Comparison of ENCODE assay signal across 8 mouse cellular contexts in the genomic region with DNA sequence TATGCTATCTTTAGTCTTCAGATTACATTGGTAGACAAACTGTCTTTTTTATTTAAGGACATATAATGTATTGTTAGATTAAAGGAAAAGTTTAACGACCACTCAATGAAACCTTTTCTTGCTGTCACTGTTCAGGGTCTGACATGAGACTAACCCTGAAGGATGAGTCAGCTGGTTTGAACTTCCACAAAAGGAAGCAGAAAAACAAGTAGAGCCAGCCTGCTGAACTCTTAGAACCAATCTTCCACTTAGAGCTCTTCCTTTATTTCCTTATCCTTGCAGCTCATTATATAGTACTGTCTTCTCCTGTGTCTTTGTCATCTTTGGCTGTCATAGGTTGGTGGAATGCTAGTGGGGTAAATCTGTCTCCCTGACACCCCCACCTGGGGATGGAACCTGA. TPM values are rescaled to one million over a fixed set of nuclear protein-coding genes. Genes with fewer than 3 reads are reported as not detected.
A peak's percentile ranks its signal among the peaks of the same experiment; 100 is the strongest.
DNase-seq lines count a peak whose midpoint lies in the region; ATAC-seq and TF ChIP-seq lines count a peak whose summit lies in the region.

No protein-coding gene starts in this region.

- peak; percentile 36 for DNase-seq in liver, adult 2 months (ENCODE audit: extremely low read depth, low read depth, low spot score)
- DNase-seq in liver = no peak
- no peak for DNase-seq in frontal cortex, postnatal 14 days (ENCODE audit: low spot score in 2 of 2)
- DNase-seq in left cerebral cortex, adult 9 months (ENCODE audit: low spot score in 2 of 2) = no peak
- no peak for DNase-seq in retina, embryonic 14.5 days (ENCODE audit: low spot score)

- no peaks in the 10 kb centered on the region for H3K9me3 ChIP-seq in limb, embryonic 13.5 days

- no peak overlapping the region for H3K9ac ChIP-seq in liver, adult 2 months (ENCODE audit: low read depth, low read length)
- no peak overlapping the region for H3K9ac ChIP-seq in limb, embryonic 13.5 days

- H3K27me3 ChIP-seq in liver, adult 2 months (ENCODE audit: control insufficient read depth, insufficient read depth, low read length) = no peaks in the 10 kb centered on the region
- H3K27me3 ChIP-seq in limb, embryonic 13.5 days = no peaks in the 10 kb centered on the region
- H3K27me3 ChIP-seq in small intestine, adult 2 months (ENCODE audit: control insufficient read depth, insufficient read depth, low read length) = no peaks in the 10 kb centered on the region

- TF ChIP-seq CTCF in liver, adult 2 months (IDR thresholded peaks at IDR 0.05; ENCODE audit: low read depth, low read length) = no peak
- TF ChIP-seq CTCF in embryonic fibroblast, embryonic 13.5 days (IDR thresholded peaks at IDR 0.05; ENCODE audit: borderline replicate concordance, insufficient read depth, low read length) = no peak
- no peak for TF ChIP-seq CTCF in small intestine, adult 2 months (IDR thresholded peaks at IDR 0.05; ENCODE audit: extremely low read depth, insufficient read length, insufficient replicate concordance, low read depth, low read length)

- ATAC-seq in limb, embryonic 13.5 days (ENCODE audit: low FRiP score, low read depth) = no peak

- H3K4me2 ChIP-seq in limb, embryonic 13.5 days (replicated peaks) = peak overlapping the region; percentile 92

- peaks cover 16% of the 10 kb centered on the region for H3K4me1 ChIP-seq in liver, adult 2 months (ENCODE audit: control insufficient read depth, insufficient read depth, low read length)
- no peaks in the 10 kb centered on the region for H3K4me1 ChIP-seq in embryonic fibroblast, embryonic 13.5 days (ENCODE audit: control insufficient read depth, insufficient read depth, low read length)
- peaks cover 11% of the 10 kb centered on the region for H3K4me1 ChIP-seq in limb, embryonic 13.5 days
- peaks cover 13% of the 10 kb centered on the region for H3K4me1 ChIP-seq in small intestine, adult 2 months (ENCODE audit: control insufficient read depth, insufficient read depth, insufficient read length, low read length)

- H3K79me2 ChIP-seq in liver, adult 2 months (ENCODE audit: control insufficient read depth, insufficient read depth, low read length) = no peaks in the 10 kb centered on the region; the same call in 1 of the 2 replicates

- no peak for TF ChIP-seq POLR2A in liver, adult 2 months (IDR thresholded peaks at IDR 0.05; ENCODE audit: extremely low read depth, insufficient read depth, low read length)
- no peak for TF ChIP-seq POLR2A in embryonic fibroblast, embryonic 13.5 days (IDR thresholded peaks at IDR 0.05; ENCODE audit: low read depth, low read length)
- TF ChIP-seq POLR2A in small intestine, adult 2 months (IDR thresholded peaks at IDR 0.05; ENCODE audit: low read depth, low read length) = no peak

- H3K27ac ChIP-seq in liver, adult 2 months (replicated peaks; ENCODE audit: insufficient read depth, low read depth, low read length) = peak overlapping the region; percentile 35; the same call in 1 of the 2 replicates
- H3K27ac ChIP-seq in embryonic fibroblast, embryonic 13.5 days (ENCODE audit: insufficient read depth, low read length) = no peak overlapping the region
- no peak overlapping the region for H3K27ac ChIP-seq in limb, embryonic 13.5 days
- H3K27ac ChIP-seq in small intestine, adult 2 months (ENCODE audit: insufficient read depth, low read depth, low read length) = peak overlapping the region; percentile 45; the same call in 1 of the 2 replicates

- peaks cover 13% of the 10 kb centered on the region for H3K36me3 ChIP-seq in liver, adult 2 months (ENCODE audit: control insufficient read depth, insufficient read depth, low read length)
- H3K36me3 ChIP-seq in limb, embryonic 13.5 days = peaks cover 48% of the 10 kb centered on the region
- H3K36me3 ChIP-seq in small intestine, adult 2 months (ENCODE audit: control insufficient read depth, insufficient read depth, low read length) = peaks cover 18% of the 10 kb centered on the region

- 39% methylated on average over 1 of the region's 1 CpGs for WGBS in liver, adult 2 months
- WGBS in limb, embryonic 13.5 days = 81% methylated on average over 1 of the region's 1 CpGs
- 0% methylated on average over 1 of the region's 1 CpGs for WGBS in small intestine, adult 2 months

- H3K4me3 ChIP-seq in liver, adult 2 months (ENCODE audit: insufficient read depth, low read depth, low read length) = no peak overlapping the region; the same call in 1 of the 2 replicates
- H3K4me3 ChIP-seq in embryonic fibroblast, embryonic 13.5 days (ENCODE audit: insufficient read depth, low read length) = peak overlapping the region; percentile 42
- H3K4me3 ChIP-seq in limb, embryonic 13.5 days = peak overlapping the region; percentile 74
- no peak overlapping the region for H3K4me3 ChIP-seq in small intestine, adult 2 months (ENCODE audit: low read depth, low read length)

RNA-seq across cellular contexts. Expression of gene Rit1, which starts 1.2 kb away (rescaled TPM):
- 18.0 and 19.9 TPM in 2 replicates for total RNA-seq in liver, adult 2 months (2014; rRNA removed)
- polyA plus RNA-seq in liver, adult 2 months (2012; rRNA removed) = 14.4 and 14.8 TPM in 2 replicates
- polyA plus RNA-seq in embryonic fibroblast, embryonic 13.5 days (2011; ENCODE audit: insufficient read length, low read depth, missing spikeins) = 52.1 and 57.8 TPM in 2 replicates
- polyA plus RNA-seq in limb, embryonic 13.5 days (2015; fragmentation: Nextera tagmentation; extraction: Ambion mirVana) = 50.1 and 51.1 TPM in 2 replicates
- 13.2 and 21.5 TPM in 2 replicates for polyA plus RNA-seq in small intestine, adult 2 months (2012; rRNA removed)

RNA-seq across cellular contexts. Expression of gene Khdc4, which starts 32.2 kb away (rescaled TPM):
- total RNA-seq in liver, adult 2 months (2014; rRNA removed) = 32.9 and 34.7 TPM in 2 replicates
- 23.8 and 39.7 TPM in 2 replicates for polyA plus RNA-seq in liver, adult 2 months (2012; rRNA removed)
- polyA plus RNA-seq in embryonic fibroblast, embryonic 13.5 days (2011; ENCODE audit: insufficient read length, low read depth, missing spikeins) = 64.1 and 68.9 TPM in 2 replicates
- 106 TPM in 2 replicates for polyA plus RNA-seq in limb, embryonic 13.5 days (2015; fragmentation: Nextera tagmentation; extraction: Ambion mirVana)
- polyA plus RNA-seq in small intestine, adult 2 months (2012; rRNA removed) = 20.2 and 23.2 TPM in 2 replicates

RNA-seq across cellular contexts. Expression of gene Syt11, which starts 57.1 kb away (rescaled TPM):
- 1.6 and 1.9 TPM in 2 replicates for total RNA-seq in liver, adult 2 months (2014; rRNA removed)
- polyA plus RNA-seq in liver, adult 2 months (2012; rRNA removed) = 0.92 and 2.4 TPM in 2 replicates
- polyA plus RNA-seq in embryonic fibroblast, embryonic 13.5 days (2011; ENCODE audit: insufficient read length, low read depth, missing spikeins) = 18.9 and 29.2 TPM in 2 replicates
- 24.0 and 27.0 TPM in 2 replicates for polyA plus RNA-seq in limb, embryonic 13.5 days (2015; fragmentation: Nextera tagmentation; extraction: Ambion mirVana)
- 1.8 and 1.9 TPM in 2 replicates for polyA plus RNA-seq in small intestine, adult 2 months (2012; rRNA removed)

Comparison
In these comparisons a context has a peak if more than half of its experiments do, and no peak if none do; other contexts are left out.
1. H3K27ac ChIP-seq: peak in liver, adult 2 months (single experiment) and small intestine, adult 2 months (single experiment); none in embryonic fibroblast, embryonic 13.5 days (single experiment) and limb, embryonic 13.5 days (single experiment).
2. H3K4me3 ChIP-seq: peak in embryonic fibroblast, embryonic 13.5 days (single experiment) and limb, embryonic 13.5 days (single experiment); none in liver, adult 2 months (single experiment) and small intestine, adult 2 months (single experiment).